8 mouse cellular contexts compared by ENCODE assay signal in the genomic region with DNA sequence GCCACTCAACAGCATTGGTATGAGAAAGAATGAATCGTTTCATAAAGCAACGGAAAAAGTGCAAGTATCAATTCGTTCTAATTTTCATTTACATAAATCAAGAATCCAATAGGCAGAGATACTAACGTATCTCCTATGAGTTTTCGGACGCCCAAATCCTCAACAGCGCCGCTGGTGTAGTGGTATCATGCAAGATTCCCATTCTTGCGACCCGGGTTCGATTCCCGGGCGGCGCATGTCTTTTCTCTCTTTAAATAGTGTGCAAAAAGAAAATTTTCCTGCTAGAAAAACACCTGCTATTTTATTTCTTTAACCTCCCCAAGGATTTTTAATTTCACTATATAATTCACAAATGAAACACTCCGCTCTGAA. TPM values are rescaled to one million over a fixed set of nuclear protein-coding genes. Genes with fewer than 3 reads are reported as not detected.
DNase-seq lines count a peak whose midpoint lies in the region; ATAC-seq and TF ChIP-seq lines count a peak whose summit lies in the region.

No protein-coding gene starts in this region.

- H3K27ac ChIP-seq in forebrain, postnatal 0 days (ENCODE audit: low read depth, low read length) = peak overlapping the region; percentile 100
- peak overlapping the region; percentile 99 for H3K27ac ChIP-seq in hindbrain, embryonic 15.5 days (replicated peaks)
- peak overlapping the region; percentile 79 for H3K27ac ChIP-seq in macrophage

- peaks cover 41% of the 10 kb centered on the region for H3K79me2 ChIP-seq in macrophage (ENCODE audit: inconsistent target)

- peaks cover 11% of the 10 kb centered on the region for H3K4me1 ChIP-seq in forebrain, postnatal 0 days (ENCODE audit: insufficient read depth)
- H3K4me1 ChIP-seq in hindbrain, embryonic 15.5 days (replicated peaks) = peaks cover 32% of the 10 kb centered on the region

- no peak; the same call in 1 of the 2 replicates for TF ChIP-seq CTCF in forebrain, postnatal 0 days (IDR thresholded peaks at IDR 0.05; ENCODE audit: low read depth)

- DNase-seq in adrenal gland, adult 18-20 months (ENCODE audit: low spot score in 2 of 2) = peak; percentile 93 to 94
- no peak for DNase-seq in adrenal gland, adult 8-10 months
- peak; percentile 96 for DNase-seq in cerebellum, adult 8-10 months
- DNase-seq in forebrain, postnatal 0 days = peak; percentile 96
- DNase-seq in left cerebral cortex, adult 18-20 months (ENCODE audit: low spot score in 2 of 2) = peak; percentile 90 to 94
- peak; percentile 88 for DNase-seq in right cerebral cortex, postnatal 25 days

- ATAC-seq in forebrain, postnatal 0 days = peak; percentile 80
- peak; percentile 79 for ATAC-seq in hindbrain, embryonic 15.5 days (ENCODE audit: low FRiP score, low read depth)

- H3K4me2 ChIP-seq in forebrain, postnatal 0 days (ENCODE audit: low read depth) = peak overlapping the region; percentile 42
- peak overlapping the region; percentile 82 for H3K4me2 ChIP-seq in hindbrain, embryonic 15.5 days

- H3K9ac ChIP-seq in forebrain, postnatal 0 days = peak overlapping the region; percentile 100
- H3K9ac ChIP-seq in hindbrain, embryonic 15.5 days = peak overlapping the region; percentile 96

- no peaks in the 10 kb centered on the region for H3K36me3 ChIP-seq in forebrain, postnatal 0 days (ENCODE audit: insufficient read depth)
- H3K36me3 ChIP-seq in hindbrain, embryonic 15.5 days = 0 out of 2 replicates have a peak, but pooled peaks cover 2% of the 10 kb centered on the region
- no peaks in the 10 kb centered on the region for H3K36me3 ChIP-seq in macrophage (ENCODE audit: inconsistent target)

- no peaks in the 10 kb centered on the region for H3K9me3 ChIP-seq in forebrain, postnatal 0 days (ENCODE audit: low read length)
- no peaks in the 10 kb centered on the region for H3K9me3 ChIP-seq in hindbrain, embryonic 15.5 days

- no peaks in the 10 kb centered on the region for H3K27me3 ChIP-seq in forebrain, postnatal 0 days (ENCODE audit: insufficient read depth, low read length)
- H3K27me3 ChIP-seq in hindbrain, embryonic 15.5 days = no peaks in the 10 kb centered on the region

- peak overlapping the region; percentile 96 for H3K4me3 ChIP-seq in forebrain, postnatal 0 days (ENCODE audit: low read depth, low read length)
- H3K4me3 ChIP-seq in hindbrain, embryonic 15.5 days = peak overlapping the region; percentile 74
- peak overlapping the region; percentile 75 for H3K4me3 ChIP-seq in macrophage (ENCODE audit: inconsistent target)

- under 1% methylated on average over 15 of the region's 15 CpGs for WGBS in forebrain, postnatal 0 days
- WGBS in hindbrain, embryonic 15.5 days = under 1% methylated on average over 15 of the region's 15 CpGs
- WGBS in macrophage (ENCODE audit: missing documents) = under 1% methylated on average over 12 of the region's 15 CpGs

RNA-seq across cellular contexts. Expression of a gene that starts 0.3 kb away (rescaled TPM):
- 10 to 100 TPM; 40.3 to 56.3 TPM for total RNA-seq in adrenal gland, adult 18-20 months (2021)
- total RNA-seq in adrenal gland, adult 8-10 months (2022) = 100 to 1,000 TPM in 1 of 4 experiments, 10 to 100 TPM in 3; 44.0 to 121 (median 82.9) TPM
- 201 and 252 TPM in 2 replicates for total RNA-seq in forebrain, postnatal 0 days (2014; rRNA removed)
- polyA plus RNA-seq in forebrain, postnatal 0 days (2015; fragmentation: Nextera tagmentation; extraction: Ambion mirVana) = 150 and 191 TPM in 2 replicates
- polyA plus RNA-seq in hindbrain, embryonic 15.5 days (2015; fragmentation: Nextera tagmentation; extraction: Ambion mirVana) = 275 and 283 TPM in 2 replicates
- 100 to 1,000 TPM in 1 of 2 experiments, 10 to 100 TPM in 1; 97.8 to 102 TPM for total RNA-seq in left cerebral cortex, adult 18-20 months (2021)
- total RNA-seq in macrophage (2018; cell fraction: chromatin; rRNA removed) = 100 to 1,000 TPM in 19 of 26 experiments, 10 to 100 TPM in 7; 49.4 to 334 (median 192) TPM
- 10 to 100 TPM in 11 of 26 experiments, 1 to 10 TPM in 15; 4.2 to 21.6 (median 9.6) TPM for total RNA-seq in macrophage (2018; cell fraction: cytosol; rRNA removed)
- total RNA-seq in macrophage (2018; cell fraction: nucleus; rRNA removed) = 100 to 1,000 TPM in 11 of 26 experiments, 10 to 100 TPM in 15; 27.4 to 211 (median 85.4) TPM
- 11.3 to 18.2 TPM (median 14.0 TPM) in 3 replicates for polyA plus RNA-seq in macrophage (2018)

RNA-seq across cellular contexts. Expression of a gene that starts 6.8 kb away (rescaled TPM):
- total RNA-seq in adrenal gland, adult 18-20 months (2021) = 100 to 1,000 TPM; 114 to 221 TPM
- 100 to 1,000 TPM; 151 to 257 (median 207) TPM for total RNA-seq in adrenal gland, adult 8-10 months (2022)
- 105 and 113 TPM in 2 replicates for total RNA-seq in forebrain, postnatal 0 days (2014; rRNA removed)
- polyA plus RNA-seq in forebrain, postnatal 0 days (2015; fragmentation: Nextera tagmentation; extraction: Ambion mirVana) = 90.1 and 99.2 TPM in 2 replicates
- 84.7 and 90.1 TPM in 2 replicates for polyA plus RNA-seq in hindbrain, embryonic 15.5 days (2015; fragmentation: Nextera tagmentation; extraction: Ambion mirVana)
- 100 to 1,000 TPM; 105 to 115 TPM for total RNA-seq in left cerebral cortex, adult 18-20 months (2021)
- 10 to 100 TPM in 19 of 26 experiments, 1 to 10 TPM in 7; 4.0 to 68.5 (median 23.6) TPM for total RNA-seq in macrophage (2018; cell fraction: chromatin; rRNA removed)
- 100 to 1,000 TPM in 16 of 26 experiments, 10 to 100 TPM in 10; 71.2 to 169 (median 108) TPM for total RNA-seq in macrophage (2018; cell fraction: cytosol; rRNA removed)
- 100 to 1,000 TPM in 11 of 26 experiments, 10 to 100 TPM in 15; 38.8 to 158 (median 98.4) TPM for total RNA-seq in macrophage (2018; cell fraction: nucleus; rRNA removed)
- polyA plus RNA-seq in macrophage (2018) = 69.4 to 127 TPM (median 122 TPM) in 3 replicates

RNA-seq across cellular contexts. Expression of a gene that starts 22.7 kb away (rescaled TPM):
- 1 to 10 TPM in 1 of 2 experiments, not detected in 1; 2.7 TPM for total RNA-seq in adrenal gland, adult 18-20 months (2021)
- total RNA-seq in adrenal gland, adult 8-10 months (2022) = 1 to 10 TPM in 2 of 4 experiments, not detected in 2; 4.6 to 6.2 TPM
- not detected in 2 replicates for total RNA-seq in forebrain, postnatal 0 days (2014; rRNA removed)
- polyA plus RNA-seq in forebrain, postnatal 0 days (2015; fragmentation: Nextera tagmentation; extraction: Ambion mirVana) = 0.67 and 2.0 TPM in 2 replicates
- polyA plus RNA-seq in hindbrain, embryonic 15.5 days (2015; fragmentation: Nextera tagmentation; extraction: Ambion mirVana) = 1.2 TPM in 2 replicates
- total RNA-seq in left cerebral cortex, adult 18-20 months (2021) = under 1 TPM in 1 of 2 experiments, not detected in 1; 0.58 TPM
- 1 to 10 TPM in 9 of 26 experiments, not detected in 17; 1.1 to 4.0 (median 2.0) TPM for total RNA-seq in macrophage (2018; cell fraction: chromatin; rRNA removed)
- total RNA-seq in macrophage (2018; cell fraction: cytosol; rRNA removed) = under 1 TPM in 2 of 26 experiments, not detected in 24; 0.20 to 0.31 TPM
- total RNA-seq in macrophage (2018; cell fraction: nucleus; rRNA removed) = 1 to 10 TPM in 2 of 26 experiments, under 1 TPM in 1, not detected in 23; 0.78 to 2.1 (median 1.0) TPM
- not detected in 3 replicates for polyA plus RNA-seq in macrophage (2018)

RNA-seq across cellular contexts. Expression of a gene that starts 32.6 kb away (rescaled TPM):
- total RNA-seq in adrenal gland, adult 18-20 months (2021) = 100 to 1,000 TPM; 115 to 384 TPM
- 100 to 1,000 TPM; 115 to 403 (median 241) TPM for total RNA-seq in adrenal gland, adult 8-10 months (2022)
- 72.0 and 101 TPM in 2 replicates for total RNA-seq in forebrain, postnatal 0 days (2014; rRNA removed)
- polyA plus RNA-seq in forebrain, postnatal 0 days (2015; fragmentation: Nextera tagmentation; extraction: Ambion mirVana) = 308 and 448 TPM in 2 replicates
- 346 and 401 TPM in 2 replicates for polyA plus RNA-seq in hindbrain, embryonic 15.5 days (2015; fragmentation: Nextera tagmentation; extraction: Ambion mirVana)
- total RNA-seq in left cerebral cortex, adult 18-20 months (2021) = 10 to 100 TPM; 50.7 to 60.3 TPM
- total RNA-seq in macrophage (2018; cell fraction: chromatin; rRNA removed) = 10 to 100 TPM in 4 of 26 experiments, 1 to 10 TPM in 21, not detected in 1; 1.5 to 20.4 (median 5.9) TPM
- total RNA-seq in macrophage (2018; cell fraction: cytosol; rRNA removed) = 10 to 100 TPM; 17.6 to 37.9 (median 25.2) TPM
- total RNA-seq in macrophage (2018; cell fraction: nucleus; rRNA removed) = 10 to 100 TPM in 6 of 26 experiments, 1 to 10 TPM in 20; 4.5 to 22.3 (median 8.0) TPM
- 12.5 to 46.1 TPM (median 31.1 TPM) in 3 replicates for polyA plus RNA-seq in macrophage (2018)

RNA-seq across cellular contexts. Expression of a gene that starts 34.5 kb away (rescaled TPM):
- total RNA-seq in adrenal gland, adult 18-20 months (2021) = 10 to 100 TPM; 18.1 to 18.6 TPM
- 10 to 100 TPM; 22.4 to 27.7 (median 24.8) TPM for total RNA-seq in adrenal gland, adult 8-10 months (2022)
- 20.5 and 24.8 TPM in 2 replicates for total RNA-seq in forebrain, postnatal 0 days (2014; rRNA removed)
- polyA plus RNA-seq in forebrain, postnatal 0 days (2015; fragmentation: Nextera tagmentation; extraction: Ambion mirVana) = 19.6 and 21.9 TPM in 2 replicates
- 23.7 and 25.7 TPM in 2 replicates for polyA plus RNA-seq in hindbrain, embryonic 15.5 days (2015; fragmentation: Nextera tagmentation; extraction: Ambion mirVana)
- 10 to 100 TPM; 21.6 to 22.8 TPM for total RNA-seq in left cerebral cortex, adult 18-20 months (2021)
- 10 to 100 TPM in 18 of 26 experiments, 1 to 10 TPM in 8; 3.5 to 42.6 (median 15.7) TPM for total RNA-seq in macrophage (2018; cell fraction: chromatin; rRNA removed)
- 10 to 100 TPM in 8 of 26 experiments, 1 to 10 TPM in 18; 3.0 to 14.3 (median 9.1) TPM for total RNA-seq in macrophage (2018; cell fraction: cytosol; rRNA removed)
- total RNA-seq in macrophage (2018; cell fraction: nucleus; rRNA removed) = 10 to 100 TPM in 14 of 26 experiments, 1 to 10 TPM in 12; 2.6 to 39.4 (median 12.5) TPM
- polyA plus RNA-seq in macrophage (2018) = 8.0 to 12.3 TPM (median 8.9 TPM) in 3 replicates
